Mouse (Mus musculus) MEL (cell line): ENCODE measurements around the gene Adamts18. TPM values are rescaled to one million over a fixed set of nuclear protein-coding genes. Genes with fewer than 3 reads are reported as not detected.

Source experiments
- DNase-seq: peaks from one replicate; pipeline ENCODE4 v3.0.0; 2011; ENCODE audit warnings: low read depth, low spot score
- H3K27ac ChIP-seq: 2 replicates; pipeline ENCODE4 v1.5.1; 2012; ENCODE audit warnings: low read depth, mild to moderate bottlenecking, control low read depth, low read length, moderate library complexity; ENCODE audit not compliant: control insufficient read depth
- H3K27me3 ChIP-seq, 2 experiments: fragments of 150-350 bp in 1 of 2; sonication (generic) in 1 of 2; 2 replicates each; pipeline ENCODE4 v1.6.1; 2012; ENCODE audit warnings: low read length in 2 of 2, mild to moderate bottlenecking in 2 of 2, improper control_type of control experiment in 1 of 2, moderate library complexity in 1 of 2; ENCODE audit not compliant: insufficient read depth in 2 of 2, control insufficient read depth in 1 of 2
- H3K36me3 ChIP-seq, 2 experiments: 2 replicates each; pipeline ENCODE4 v1.6.1; 2012 to 2014; ENCODE audit warnings: low read length in 2 of 2, improper control_type of control experiment in 1 of 2, inconsistent platforms in 1 of 2, mild to moderate bottlenecking in 1 of 2; ENCODE audit not compliant: insufficient read depth in 2 of 2, control insufficient read depth in 1 of 2
- H3K4me1 ChIP-seq, 2 experiments: fragments of 150-350 bp in 1 of 2; sonication (generic) in 1 of 2; 2 replicates each; pipeline ENCODE4 v1.6.1; 2012; ENCODE audit warnings: low read length in 2 of 2, improper control_type of control experiment in 1 of 2, mild to moderate bottlenecking in 1 of 2; ENCODE audit not compliant: insufficient read depth in 2 of 2, control insufficient read depth in 1 of 2
- H3K4me3 ChIP-seq, 2 experiments: fragments of 150-350 bp in 1 of 2; sonication (generic) in 1 of 2; 2 replicates each; pipeline ENCODE4 v1.5.1; 2012; ENCODE audit warnings: low read depth in 2 of 2, low read length in 2 of 2, mild to moderate bottlenecking in 2 of 2, moderate library complexity in 2 of 2, control low read depth in 1 of 2, improper control_type of control experiment in 1 of 2; ENCODE audit not compliant: control insufficient read depth in 1 of 2, insufficient read depth in 1 of 2
- H3K79me2 ChIP-seq: 2 replicates; pipeline ENCODE4 v1.6.1; 2012; ENCODE audit warnings: mild to moderate bottlenecking, low read length, moderate library complexity; ENCODE audit not compliant: control insufficient read depth, poor library complexity, insufficient read depth
- H3K9ac ChIP-seq: 2 replicates; pipeline ENCODE4 v1.6.1; 2012; ENCODE audit warnings: low read depth, mild to moderate bottlenecking, control low read depth, low read length, moderate library complexity; ENCODE audit not compliant: control insufficient read depth, poor library complexity, severe bottlenecking
- H3K9me3 ChIP-seq: fragments of 150-350 bp; sonication (generic); replicated peaks from 2 replicates; pipeline ENCODE4 v1.6.1; 2012; ENCODE audit warnings: mild to moderate bottlenecking, low read length, improper control_type of control experiment, moderate library complexity; ENCODE audit not compliant: insufficient read depth
- BHLHE40 ChIP-seq: IDR thresholded peaks from 2 replicates; pipeline ENCODE4 v1.6.1; 2012; ENCODE audit warnings: low read depth, mild to moderate bottlenecking, inconsistent platforms, low read length, improper control_type of control experiment, borderline replicate concordance
- CHD1 ChIP-seq: IDR thresholded peaks from 2 replicates; pipeline ENCODE4 v1.6.1; 2012; ENCODE audit warnings: low read depth, mild to moderate bottlenecking, inconsistent platforms, low read length, improper control_type of control experiment
- E2F4 ChIP-seq: IDR thresholded peaks from 2 replicates; pipeline ENCODE4 v1.6.1; 2011; ENCODE audit warnings: low read depth, low read length, improper control_type of control experiment, borderline replicate concordance
- ETS1 ChIP-seq: IDR thresholded peaks from 2 replicates; pipeline ENCODE4 v1.6.1; 2012; ENCODE audit warnings: low read depth, mild to moderate bottlenecking, inconsistent platforms, low read length, improper control_type of control experiment, moderate library complexity
- GATA1 ChIP-seq: IDR thresholded peaks from 2 replicates; pipeline ENCODE4 v1.6.1; 2011; ENCODE audit warnings: low read depth, low read length, improper control_type of control experiment
- HCFC1 ChIP-seq: IDR thresholded peaks from 2 replicates; pipeline ENCODE4 v1.6.1; 2012; ENCODE audit warnings: low read depth, mild to moderate bottlenecking, inconsistent platforms, low read length, improper control_type of control experiment, moderate library complexity
- JUND ChIP-seq: IDR thresholded peaks from 2 replicates; pipeline ENCODE4 v1.6.1; 2011; ENCODE audit warnings: low read depth, mild to moderate bottlenecking, improper control_type of control experiment, low read length
- KAT2A ChIP-seq: conservative IDR thresholded peaks from 2 replicates; pipeline ENCODE4 v1.6.1; 2012; ENCODE audit warnings: low read depth, low read length, improper control_type of control experiment, inconsistent platforms
- MAZ ChIP-seq: IDR thresholded peaks from 2 replicates; pipeline ENCODE4 v1.6.1; 2012; ENCODE audit warnings: low read depth, mild to moderate bottlenecking, inconsistent platforms, low read length, improper control_type of control experiment
- MXI1 ChIP-seq: IDR thresholded peaks from 2 replicates; pipeline ENCODE4 v1.6.1; 2011; ENCODE audit warnings: mild to moderate bottlenecking, low read depth, low read length, improper control_type of control experiment
- MYB ChIP-seq: IDR thresholded peaks from 2 replicates; pipeline ENCODE4 v1.6.1; 2011; ENCODE audit warnings: mild to moderate bottlenecking, low read depth, low read length, improper control_type of control experiment
- NRF1 ChIP-seq: IDR thresholded peaks from 2 replicates; pipeline ENCODE4 v1.6.1; 2014; ENCODE audit warnings: low read depth, mild to moderate bottlenecking, inconsistent platforms, low read length, improper control_type of control experiment, moderate library complexity; ENCODE audit not compliant: poor library complexity, insufficient read depth, severe bottlenecking
- POLR2A ChIP-seq, 2 experiments: IDR thresholded peaks; 2 replicates each; pipeline ENCODE4 v1.6.1; 2011 to 2012; ENCODE audit warnings: low read length in 2 of 2, mild to moderate bottlenecking in 2 of 2, control low read depth in 1 of 2, improper control_type of control experiment in 1 of 2, low read depth in 1 of 2, moderate library complexity in 1 of 2; ENCODE audit not compliant: control insufficient read depth in 1 of 2, insufficient read depth in 1 of 2, poor library complexity in 1 of 2
- POLR2AphosphoS2 ChIP-seq: IDR thresholded peaks from 2 replicates; pipeline ENCODE4 v1.6.1; 2011; ENCODE audit warnings: low read length, improper control_type of control experiment
- POLR2AphosphoS5 ChIP-seq: IDR thresholded peaks from 2 replicates; pipeline ENCODE4 v1.6.1; 2012; ENCODE audit warnings: low read depth, borderline replicate concordance, mild to moderate bottlenecking, inconsistent platforms, low read length, moderate library complexity, mixed read lengths
- RCOR1 ChIP-seq: IDR thresholded peaks from 2 replicates; pipeline ENCODE4 v1.6.1; 2012; ENCODE audit warnings: low read depth, mild to moderate bottlenecking, inconsistent platforms, low read length, improper control_type of control experiment
- SIN3A ChIP-seq: IDR thresholded peaks from 2 replicates; pipeline ENCODE4 v1.6.1; 2012; ENCODE audit warnings: low read length, improper control_type of control experiment, inconsistent platforms
- TAL1 ChIP-seq: IDR thresholded peaks from 2 replicates; pipeline ENCODE4 v1.6.1; 2012; ENCODE audit warnings: mild to moderate bottlenecking, inconsistent platforms, low read length, moderate library complexity, mixed read lengths
- TBP ChIP-seq: IDR thresholded peaks from 2 replicates; pipeline ENCODE4 v1.8.0; 2011; ENCODE audit warnings: low read depth, low read length, improper control_type of control experiment
- UBTF ChIP-seq: IDR thresholded peaks from 2 replicates; pipeline ENCODE4 v1.6.1; 2012; ENCODE audit warnings: low read depth, mild to moderate bottlenecking, inconsistent platforms, low read length, improper control_type of control experiment, moderate library complexity, borderline replicate concordance; ENCODE audit not compliant: insufficient read depth
- ZC3H11A ChIP-seq: IDR thresholded peaks from 2 replicates; pipeline ENCODE4 v1.6.1; 2012; ENCODE audit warnings: low read depth, mild to moderate bottlenecking, inconsistent platforms, low read length, improper control_type of control experiment
- ZKSCAN1 ChIP-seq: IDR thresholded peaks from 2 replicates; pipeline ENCODE4 v1.6.1; 2012; ENCODE audit warnings: low read depth, mild to moderate bottlenecking, inconsistent platforms, low read length, improper control_type of control experiment, moderate library complexity
- ZNF384 ChIP-seq: IDR thresholded peaks from 2 replicates; pipeline ENCODE4 v1.6.1; 2012; ENCODE audit warnings: low read depth, mild to moderate bottlenecking, inconsistent platforms, low read length, improper control_type of control experiment
- polyA plus RNA-seq, 2 experiments: library from polyadenylated mRNA; stranded (reverse) in 1 of 2; unstranded in 1 of 2; fragments of >175 nt in 1 of 2; fragments of >200 nt in 1 of 2; gene quantifications; 2 replicates each; pipeline versions ENCODE4 v1.2.1 to v1.2.4; 2012; ENCODE audit warnings: low replicate concordance in 2 of 2, low read depth in 1 of 2; ENCODE audit not compliant: insufficient read length in 2 of 2, insufficient read depth in 1 of 2, missing spikeins in 1 of 2
- total RNA-seq: library from RNA; depleted of rRNA; stranded (reverse); fragments of 300-350 nt; gene quantifications from 2 replicates; pipeline ENCODE4 v1.2.3, GENCODE M21; 2012

The Adamts18 gene
- total and polyA plus RNA-seq, 3 experiments = not detected

DNA sequence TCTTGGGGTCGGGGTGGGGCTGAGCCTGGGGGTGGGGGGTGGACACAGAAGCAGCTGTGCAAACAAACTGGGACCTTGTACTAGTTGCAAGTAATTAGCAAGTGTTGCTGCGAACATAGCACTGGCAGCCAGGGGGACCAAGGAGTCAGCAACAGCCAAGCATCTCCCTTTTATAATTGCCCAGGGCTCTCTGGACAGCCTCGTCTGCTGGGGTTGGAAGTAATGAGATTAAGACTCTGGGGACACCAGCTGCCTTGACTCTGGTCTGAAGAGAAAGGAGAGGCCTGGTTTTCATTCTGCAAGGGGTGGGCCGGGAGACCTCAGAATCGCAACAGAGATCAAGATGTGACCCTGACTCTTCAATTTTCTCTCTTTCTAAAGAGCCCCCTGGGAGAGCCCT is 49.0 kb downstream of the Adamts18 start:
- Histone ChIP-seq H3K9me3 (no peaks in the 10 kb centered on the region), H3K4me1 (no peaks in the 10 kb centered on the region), H3K4me3 (no peak overlapping the region), H3K27me3 (no peaks in the 10 kb centered on the region), H3K9ac (no peak overlapping the region), H3K79me2 (no peaks in the 10 kb centered on the region), H3K27ac (no peak overlapping the region), H3K36me3 (no peaks in the 10 kb centered on the region)
- DNase-seq = no peak
- TF ChIP-seq NRF1 (no peak), POLR2AphosphoS2 (no peak)

- Histone ChIP-seq H3K4me1 (no peaks in the 10 kb centered on the region), H3K36me3 (no peaks in the 10 kb centered on the region), H3K27ac (no peak overlapping the region), H3K4me3 (no peak overlapping the region), H3K9me3 (no peaks in the 10 kb centered on the region), H3K27me3 (no peaks in the 10 kb centered on the region), H3K9ac (no peak overlapping the region), H3K79me2 (no peaks in the 10 kb centered on the region)
- TF ChIP-seq MYB (no peak), POLR2A (IDR thresholded peaks at IDR 0.05; ENCODE audit: control insufficient read depth in 1 of 2, insufficient read depth in 1 of 2, low read depth in 1 of 2, low read length in 2 of 2, poor library complexity in 1 of 2) (no peak), NRF1 (no peak), BHLHE40 (no peak), ETS1 (no peak), MAZ (no peak), MXI1 (no peak), KAT2A (no peak), CHD1 (no peak), POLR2AphosphoS5 (no peak), TAL1 (no peak), UBTF (no peak), ZKSCAN1 (no peak), JUND (no peak)
- DNase-seq = no peak
Measured at GRCm38 (mm10) chr8:113791856-113792255, 56.7 kb downstream of the Adamts18 start.

DNA sequence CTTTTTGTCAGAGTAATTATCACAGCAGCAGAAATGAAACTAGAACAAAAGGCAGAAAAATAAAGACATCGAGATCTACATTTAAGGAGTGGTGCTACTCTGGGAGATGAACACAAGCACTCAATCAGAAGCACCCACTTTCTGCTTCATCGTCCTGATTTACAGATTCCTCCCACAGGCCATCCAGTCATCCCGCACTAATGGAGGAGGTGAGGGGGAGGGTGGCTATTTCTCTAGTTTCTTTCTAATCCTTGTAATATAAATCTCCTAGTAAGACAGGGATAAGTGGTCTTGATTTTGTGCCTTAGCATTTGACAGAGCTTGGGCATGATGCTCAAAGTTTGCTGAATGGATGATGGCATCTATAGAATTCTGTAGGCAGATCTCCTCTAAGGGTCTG is 57.5 kb downstream of the Adamts18 start:
- no peaks in the 10 kb centered on the region for H3K9me3 ChIP-seq
- H3K9ac ChIP-seq = no peak overlapping the region
- no peaks in the 10 kb centered on the region for H3K4me1 ChIP-seq
- no peak overlapping the region for H3K27ac ChIP-seq
- H3K4me3 ChIP-seq = no peak overlapping the region
- no peaks in the 10 kb centered on the region for H3K79me2 ChIP-seq
- H3K36me3 ChIP-seq = no peaks in the 10 kb centered on the region
- no peak for DNase-seq
- H3K27me3 ChIP-seq = no peaks in the 10 kb centered on the region
- TF ChIP-seq E2F4 (no peak), HCFC1 (no peak), MAZ (no peak), TBP (no peak), POLR2AphosphoS2 (no peak), SIN3A (no peak), GATA1 (no peak), RCOR1 (no peak), POLR2A (IDR thresholded peaks at IDR 0.05; ENCODE audit: control insufficient read depth in 1 of 2, insufficient read depth in 1 of 2, low read depth in 1 of 2, low read length in 2 of 2, poor library complexity in 1 of 2) (no peak), ZC3H11A (no peak), KAT2A (no peak), TAL1 (no peak), ZNF384 (no peak), ZKSCAN1 (no peak)
- TF ChIP-seq, all 39 proteins: peak for 0
